27 mouse cellular contexts compared by ENCODE assay signal in genomic region chr15:31192563-31192962, GRCm38 (mm10).
"Had no signal": no experiment of that assay in that cellular context is flagged by ENCODE, and none has a peak within 500 bp of the region (broad histone marks: within the 10 kb centered on the region; RNA-seq: fewer than 3 reads in every experiment).

No protein-coding gene starts in this region.

- H3K27me3 ChIP-seq: embryonic facial prominence, embryonic 12.5 days; embryonic facial prominence, embryonic 13.5 days; embryonic facial prominence, embryonic 15.5 days; forebrain, embryonic 12.5 days; forebrain, embryonic 13.5 days; forebrain, embryonic 15.5 days had no signal

- DNase-seq: cerebellum, adult 9-10 months; cerebellum, adult 9-11 months; cerebellum, postnatal 10 days; cerebellum, postnatal 14 days; cerebellum, postnatal 25 days; cerebellum, postnatal 36 days; embryo, embryonic 11 days; forebrain, postnatal 0 days; gastrocnemius, adult 2 months; gastrocnemius, postnatal 10 days; gastrocnemius, postnatal 14 days; gastrocnemius, postnatal 25 days; gastrocnemius, postnatal 36 days; heart, adult 11 months; heart, adult 18-20 months; heart, adult 2 months had no signal

- ATAC-seq: forebrain, embryonic 13.5 days; forebrain, embryonic 14.5 days; forebrain, embryonic 15.5 days; forebrain, embryonic 16.5 days; forebrain, postnatal 0 days had no signal

- H3K4me1 ChIP-seq: embryonic facial prominence, embryonic 10.5 days; embryonic facial prominence, embryonic 12.5 days; embryonic facial prominence, embryonic 13.5 days; embryonic facial prominence, embryonic 15.5 days; forebrain, embryonic 10.5 days; forebrain, embryonic 12.5 days; forebrain, embryonic 13.5 days; forebrain, embryonic 15.5 days had no signal

- H3K9ac ChIP-seq: embryonic facial prominence, embryonic 12.5 days; embryonic facial prominence, embryonic 13.5 days; embryonic facial prominence, embryonic 15.5 days; forebrain, embryonic 12.5 days; forebrain, embryonic 13.5 days; forebrain, embryonic 15.5 days; forebrain, postnatal 0 days had no signal

- H3K36me3 ChIP-seq: embryonic facial prominence, embryonic 10.5 days; embryonic facial prominence, embryonic 12.5 days; embryonic facial prominence, embryonic 13.5 days; embryonic facial prominence, embryonic 15.5 days; forebrain, embryonic 10.5 days; forebrain, embryonic 12.5 days; forebrain, embryonic 15.5 days had no signal

- H3K27ac ChIP-seq: embryonic facial prominence, embryonic 10.5 days; embryonic facial prominence, embryonic 12.5 days; embryonic facial prominence, embryonic 13.5 days; embryonic facial prominence, embryonic 15.5 days; forebrain, embryonic 10.5 days; forebrain, embryonic 12.5 days; forebrain, embryonic 13.5 days; forebrain, embryonic 15.5 days; gastrocnemius, adult 2 months; heart, adult 2 months had no signal

- H3K9me3 ChIP-seq: embryonic facial prominence, embryonic 10.5 days; embryonic facial prominence, embryonic 12.5 days; embryonic facial prominence, embryonic 13.5 days; embryonic facial prominence, embryonic 15.5 days; forebrain, embryonic 10.5 days; forebrain, embryonic 12.5 days; forebrain, embryonic 13.5 days; forebrain, embryonic 15.5 days had no signal

- H3K4me2 ChIP-seq: embryonic facial prominence, embryonic 12.5 days; embryonic facial prominence, embryonic 13.5 days; embryonic facial prominence, embryonic 15.5 days; forebrain, embryonic 12.5 days; forebrain, embryonic 13.5 days; forebrain, embryonic 15.5 days had no signal

- H3K4me3 ChIP-seq: embryonic facial prominence, embryonic 10.5 days; embryonic facial prominence, embryonic 12.5 days; embryonic facial prominence, embryonic 13.5 days; embryonic facial prominence, embryonic 15.5 days; erythroblast, embryonic 14.5 days; forebrain, embryonic 10.5 days; forebrain, embryonic 12.5 days; forebrain, embryonic 13.5 days; forebrain, embryonic 15.5 days; gastrocnemius, adult 2 months; heart, adult 2 months had no signal
